In genomic region chr5:90286559-90286958, GRCm38 (mm10) we compare ENCODE assay signal across 8 mouse cellular contexts.
A peak's percentile ranks its signal among the peaks of the same experiment; 100 is the strongest.
DNase-seq lines count a peak whose midpoint lies in the region; ATAC-seq and TF ChIP-seq lines count a peak whose summit lies in the region.

No protein-coding gene starts in this region.

- WGBS in bone marrow, adult 2 months: 61% methylated on average over 2 of the region's 2 CpGs

- peak; percentile 60 for DNase-seq in adrenal gland, postnatal 14 days
- DNase-seq in adrenal gland, adult 8-10 months: no peak
- DNase-seq in left cerebral cortex, adult 2 months (ENCODE audit: extremely low spot score in 1 of 2, low spot score in 2 of 2): no peak
- DNase-seq in left cerebral cortex, postnatal 36 days (ENCODE audit: low spot score in 2 of 2): no peak
- peak; percentile 35 for DNase-seq in mesoderm, embryonic 11.5 days (ENCODE audit: low read depth, low spot score)
- DNase-seq in layer of hippocampus, postnatal 36 days: no peak

- peak; percentile 56 for TF ChIP-seq CTCF in left cerebral cortex, adult 2 months (IDR thresholded peaks at IDR 0.05)
- peak; percentile 50; the same call in 1 of the 2 replicates for TF ChIP-seq CTCF in bone marrow, adult 2 months (IDR thresholded peaks at IDR 0.05; ENCODE audit: control insufficient read depth, insufficient read depth, low read length)

- ATAC-seq in hematopoietic stem cell, adult 5-6 weeks (replicated peaks in 1 of 2; ENCODE audit: insufficient read depth in 1 of 2, low FRiP score in 2 of 2, low TSS enrichment in 1 of 2, low read depth in 1 of 2, poor library complexity in 2 of 2, severe bottlenecking in 2 of 2): peak; percentile 71 to 74; a peak in 3 of 4 replicates

- H3K27ac ChIP-seq in left cerebral cortex, adult 2 months: no peak overlapping the region
- no peak overlapping the region for H3K27ac ChIP-seq in bone marrow, adult 2 months (ENCODE audit: control insufficient read depth, insufficient read depth, low read depth, low read length, poor library complexity)

- no peak for TF ChIP-seq POLR2A in bone marrow, adult 2 months (IDR thresholded peaks at IDR 0.05; ENCODE audit: borderline replicate concordance, control insufficient read depth, low read depth, low read length)

- H3K4me3 ChIP-seq in left cerebral cortex, adult 2 months: no peak overlapping the region
- H3K4me3 ChIP-seq in bone marrow, adult 2 months (replicated peaks; ENCODE audit: control insufficient read depth, low read depth, low read length): no peak overlapping the region

- no peaks in the 10 kb centered on the region for H3K4me1 ChIP-seq in bone marrow, adult 2 months (ENCODE audit: control insufficient read depth, insufficient read depth, low read length)

- intact Hi-C loops in left cerebral cortex, adult 2 months (cut with DNase I): loop anchor here (5.0 kb wide), 1 partner anchor 34 kb away; no protein-coding TSS in a partner anchor
- intact Hi-C loops in left cerebral cortex, postnatal 36 days (cut with DNase I): no loop called here

Comparison
In these comparisons a context has a peak if more than half of its experiments do, and no peak if none do; other contexts are left out.
1. DNase-seq: peak in adrenal gland, postnatal 14 days (single experiment) and mesoderm, embryonic 11.5 days (single experiment); none in adrenal gland, adult 8-10 months (single experiment), left cerebral cortex, adult 2 months (0 of 2), left cerebral cortex, postnatal 36 days (0 of 2) and layer of hippocampus, postnatal 36 days (0 of 2).